Mouse (Mus musculus): ENCODE results near the gene Olfr780.
"Not testable (repeated sequence)": the region's sequence is repeated elsewhere in the genome, so short reads cannot be mapped to it uniquely, and the experiment has no call there.

Olfr780 gene

GRCm38 (mm10) chr10:129317817-129318216 lies at the start of gene Olfr780:
TSS of gene Olfr780 (plus strand) at chr10:129318117.
- DNase-seq (ENCODE audit: low spot score), result no peak

GRCm38 (mm10) chr10:129271081-129271535 lies 46.8 kb upstream of the Olfr780 start, which contains the start of gene Olfr777:
TSS of gene Olfr777 (minus strand) at chr10:129271485.
- no peak for DNase-seq (ENCODE audit: low spot score)

GRCm38 (mm10) chr10:129312973-129313372 lies 4.9 kb upstream of the Olfr780 start:
- DNase-seq (ENCODE audit: low spot score), result not testable (repeated sequence)

GRCm38 (mm10) chr10:129313521-129313920 lies 4.4 kb upstream of the Olfr780 start:
- DNase-seq (ENCODE audit: low spot score), result not testable (repeated sequence)

GRCm38 (mm10) chr10:129328554-129328953 lies 10.6 kb downstream of the Olfr780 start, which contains the start of gene Olfr781:
TSS of gene Olfr781 (plus strand) at chr10:129328854.
- DNase-seq (ENCODE audit: low spot score), result no peak

- DNase-seq (ENCODE audit: low spot score), result no peak
Observed at GRCm38 (mm10) chr10:129348550-129348949, 30.6 kb downstream of the Olfr780 start, which contains the start of gene Olfr782. TSS of gene Olfr782 (plus strand) at chr10:129348850.

GRCm38 (mm10) chr10:129352475-129352874 lies 34.6 kb downstream of the Olfr780 start:
- DNase-seq (ENCODE audit: low spot score), result not testable (repeated sequence)

GRCm38 (mm10) chr10:129356496-129356895 lies 38.6 kb downstream of the Olfr780 start:
- DNase-seq (ENCODE audit: low spot score), result not testable (repeated sequence)

GRCm38 (mm10) chr10:129357307-129357706 lies 39.4 kb downstream of the Olfr780 start:
- DNase-seq (ENCODE audit: low spot score), result no peak
